8 mouse cellular contexts compared by ENCODE assay signal in genomic region chr2:35662001-35662491, GRCm38 (mm10).
DNase-seq lines count a peak whose midpoint lies in the region; ATAC-seq lines count a peak whose summit lies in the region.

No protein-coding gene starts in this region.

- peak; percentile 57 for ATAC-seq in hindbrain, embryonic 14.5 days (ENCODE audit: low FRiP score)
- peak; percentile 70 for ATAC-seq in limb, embryonic 13.5 days (ENCODE audit: low FRiP score, low read depth)
- peak; percentile 75 for ATAC-seq in midbrain, embryonic 13.5 days

- peaks cover 55% of the 10 kb centered on the region for H3K4me1 ChIP-seq in embryonic facial prominence, embryonic 10.5 days
- H3K4me1 ChIP-seq in hindbrain, embryonic 14.5 days (replicated peaks; ENCODE audit: control insufficient read depth, insufficient read depth, low read length): peaks cover 39% of the 10 kb centered on the region
- H3K4me1 ChIP-seq in limb, embryonic 13.5 days: peaks cover 76% of the 10 kb centered on the region
- H3K4me1 ChIP-seq in midbrain, embryonic 13.5 days (replicated peaks): peaks cover 54% of the 10 kb centered on the region

- H3K27ac ChIP-seq in embryonic facial prominence, embryonic 10.5 days (replicated peaks): peak overlapping the region; percentile 96
- peak overlapping the region; percentile 91 for H3K27ac ChIP-seq in hindbrain, embryonic 14.5 days
- peak overlapping the region; percentile 84 for H3K27ac ChIP-seq in limb, embryonic 13.5 days
- peak overlapping the region; percentile 93 for H3K27ac ChIP-seq in midbrain, embryonic 13.5 days

- H3K36me3 ChIP-seq in embryonic facial prominence, embryonic 10.5 days (replicated peaks): peaks cover 21% of the 10 kb centered on the region
- no peaks in the 10 kb centered on the region for H3K36me3 ChIP-seq in hindbrain, embryonic 14.5 days (replicated peaks; ENCODE audit: control insufficient read depth, insufficient read depth)
- H3K36me3 ChIP-seq in limb, embryonic 13.5 days: peaks cover 6% of the 10 kb centered on the region; the same call in 1 of the 2 replicates
- no peaks in the 10 kb centered on the region for H3K36me3 ChIP-seq in midbrain, embryonic 13.5 days

- H3K9ac ChIP-seq in hindbrain, embryonic 14.5 days: peak overlapping the region; percentile 98
- peak overlapping the region; percentile 93 for H3K9ac ChIP-seq in limb, embryonic 13.5 days
- H3K9ac ChIP-seq in midbrain, embryonic 13.5 days (replicated peaks): peak overlapping the region; percentile 97

- WGBS in embryonic facial prominence, embryonic 10.5 days: under 1% methylated on average over 24 of the region's 24 CpGs
- WGBS in hindbrain, embryonic 14.5 days: under 1% methylated on average over 24 of the region's 24 CpGs
- under 1% methylated on average over 24 of the region's 24 CpGs for WGBS in limb, embryonic 13.5 days
- WGBS in midbrain, embryonic 13.5 days: under 1% methylated on average over 24 of the region's 24 CpGs

- no peaks in the 10 kb centered on the region for H3K9me3 ChIP-seq in embryonic facial prominence, embryonic 10.5 days
- no peaks in the 10 kb centered on the region for H3K9me3 ChIP-seq in hindbrain, embryonic 14.5 days (ENCODE audit: control insufficient read depth, low read length)
- no peaks in the 10 kb centered on the region for H3K9me3 ChIP-seq in limb, embryonic 13.5 days
- H3K9me3 ChIP-seq in midbrain, embryonic 13.5 days: no peaks in the 10 kb centered on the region

- DNase-seq in spleen, adult 18-20 months: peak; percentile 15 to 25
- DNase-seq in spleen, postnatal 14 days (ENCODE audit: low spot score in 2 of 2): no peak
- peak; percentile 78 for DNase-seq in embryonic facial prominence, embryonic 10.5 days (ENCODE audit: low spot score)
- DNase-seq in hindbrain, embryonic 14.5 days (ENCODE audit: low spot score): peak; percentile 55
- DNase-seq in thymus, postnatal 10 days (ENCODE audit: low spot score in 2 of 2): peak; percentile 52 to 60
- DNase-seq in layer of hippocampus, adult 18-20 months (ENCODE audit: low spot score in 2 of 2): no peak

- H3K4me2 ChIP-seq in hindbrain, embryonic 14.5 days (replicated peaks): peak overlapping the region; percentile 90
- peak overlapping the region; percentile 89 for H3K4me2 ChIP-seq in limb, embryonic 13.5 days (replicated peaks)
- H3K4me2 ChIP-seq in midbrain, embryonic 13.5 days (replicated peaks): peak overlapping the region; percentile 93

- H3K27me3 ChIP-seq in embryonic facial prominence, embryonic 10.5 days (replicated peaks; ENCODE audit: low read depth, poor library complexity, severe bottlenecking): no peaks in the 10 kb centered on the region
- no peaks in the 10 kb centered on the region for H3K27me3 ChIP-seq in hindbrain, embryonic 14.5 days (ENCODE audit: control insufficient read depth, insufficient read depth, low read length)
- no peaks in the 10 kb centered on the region for H3K27me3 ChIP-seq in limb, embryonic 13.5 days
- no peaks in the 10 kb centered on the region for H3K27me3 ChIP-seq in midbrain, embryonic 13.5 days

- H3K4me3 ChIP-seq in embryonic facial prominence, embryonic 10.5 days: peak overlapping the region; percentile 95
- peak overlapping the region; percentile 96 for H3K4me3 ChIP-seq in hindbrain, embryonic 14.5 days (replicated peaks; ENCODE audit: low read length)
- H3K4me3 ChIP-seq in limb, embryonic 13.5 days: peak overlapping the region; percentile 89
- H3K4me3 ChIP-seq in midbrain, embryonic 13.5 days (replicated peaks): peak overlapping the region; percentile 96

Comparison
In these comparisons a context has a peak if more than half of its experiments do, and no peak if none do; other contexts are left out.
1. DNase-seq: peak in spleen, adult 18-20 months (2 of 2), embryonic facial prominence, embryonic 10.5 days (single experiment), hindbrain, embryonic 14.5 days (single experiment) and thymus, postnatal 10 days (2 of 2); none in spleen, postnatal 14 days (0 of 2) and layer of hippocampus, adult 18-20 months (0 of 2).
2. Peak in every context shown above with its lines, with median percentiles within 50 percentile points of each other: H3K27ac ChIP-seq, H3K4me3 ChIP-seq, ATAC-seq, H3K4me2 ChIP-seq and H3K9ac ChIP-seq.